ENCODE assay signal across 32 mouse cellular contexts in genomic region chr12:95667296-95667695, GRCm38 (mm10).
"Had no signal": no experiment of that assay in that cellular context is flagged by ENCODE, and none has a peak within 500 bp of the region (broad histone marks: within the 10 kb centered on the region; RNA-seq: fewer than 3 reads in every experiment).

No protein-coding gene starts in this region.

- H3K9me3 ChIP-seq: limb, embryonic 10.5 days; limb, embryonic 12.5 days; limb, embryonic 13.5 days; limb, embryonic 15.5 days; liver, embryonic 12.5 days; liver, embryonic 13.5 days; liver, embryonic 15.5 days; lung, embryonic 15.5 days; megakaryocyte, embryonic 14.5 days; midbrain, embryonic 10.5 days; midbrain, embryonic 12.5 days; midbrain, embryonic 13.5 days; midbrain, embryonic 15.5 days; neural tube, embryonic 12.5 days had no signal

- H3K9ac ChIP-seq: limb, embryonic 12.5 days; limb, embryonic 13.5 days; limb, embryonic 15.5 days; liver, embryonic 12.5 days; liver, embryonic 13.5 days; liver, embryonic 14.5 days; liver, embryonic 15.5 days; liver, postnatal 0 days; lung, embryonic 14.5 days; lung, embryonic 15.5 days; midbrain, embryonic 12.5 days; midbrain, embryonic 13.5 days; midbrain, embryonic 15.5 days; neural tube, embryonic 12.5 days had no signal

- H3K36me3 ChIP-seq: limb, embryonic 10.5 days; limb, embryonic 12.5 days; limb, embryonic 13.5 days; limb, embryonic 15.5 days; liver, embryonic 12.5 days; liver, embryonic 13.5 days; liver, embryonic 15.5 days; lung, embryonic 15.5 days; midbrain, embryonic 10.5 days; midbrain, embryonic 12.5 days; midbrain, embryonic 13.5 days; midbrain, embryonic 15.5 days; neural tube, embryonic 12.5 days had no signal

- H3K4me3 ChIP-seq: limb, embryonic 10.5 days; limb, embryonic 12.5 days; limb, embryonic 13.5 days; limb, embryonic 15.5 days; liver, embryonic 12.5 days; liver, embryonic 13.5 days; liver, embryonic 15.5 days; lung, embryonic 15.5 days; megakaryocyte, embryonic 14.5 days; midbrain, embryonic 10.5 days; midbrain, embryonic 12.5 days; midbrain, embryonic 13.5 days; midbrain, embryonic 15.5 days; myocyte; neural tube, embryonic 12.5 days had no signal

- H3K4me1 ChIP-seq: limb, embryonic 10.5 days; limb, embryonic 12.5 days; limb, embryonic 13.5 days; limb, embryonic 15.5 days; liver, embryonic 12.5 days; liver, embryonic 13.5 days; liver, embryonic 15.5 days; lung, embryonic 15.5 days; megakaryocyte, embryonic 14.5 days; midbrain, embryonic 10.5 days; midbrain, embryonic 12.5 days; midbrain, embryonic 13.5 days; midbrain, embryonic 15.5 days; neural tube, embryonic 12.5 days had no signal

- DNase-seq: left cerebral cortex, postnatal 4 days; liver; liver, embryonic 13.5 days; liver, postnatal 0 days; lung, adult 18-20 months; lung, adult 2 months; lung, embryonic 14.5 days; lung, postnatal 10 days; lung, postnatal 14 days; lung, postnatal 36 days; lung, postnatal 4 days; midbrain, embryonic 14.5 days had no signal

- H3K27ac ChIP-seq: limb, embryonic 10.5 days; limb, embryonic 12.5 days; limb, embryonic 13.5 days; limb, embryonic 15.5 days; liver, embryonic 12.5 days; liver, embryonic 13.5 days; liver, embryonic 14.5 days; liver, embryonic 15.5 days; lung, embryonic 15.5 days; macrophage; midbrain, embryonic 10.5 days; midbrain, embryonic 12.5 days; midbrain, embryonic 13.5 days; midbrain, embryonic 15.5 days; neural tube, embryonic 12.5 days had no signal

- ATAC-seq: liver, embryonic 12.5 days; liver, postnatal 0 days; lung, postnatal 0 days; midbrain, embryonic 13.5 days; midbrain, embryonic 15.5 days; midbrain, embryonic 16.5 days had no signal

- H3K4me2 ChIP-seq: limb, embryonic 12.5 days; limb, embryonic 13.5 days; limb, embryonic 15.5 days; liver, embryonic 11.5 days; liver, embryonic 12.5 days; liver, embryonic 13.5 days; liver, embryonic 15.5 days; lung, embryonic 14.5 days; lung, embryonic 15.5 days; midbrain, embryonic 11.5 days; midbrain, embryonic 12.5 days; midbrain, embryonic 13.5 days; midbrain, embryonic 15.5 days; neural tube, embryonic 12.5 days had no signal

- H3K27me3 ChIP-seq: limb, embryonic 12.5 days; limb, embryonic 13.5 days; limb, embryonic 15.5 days; liver, embryonic 12.5 days; liver, embryonic 13.5 days; liver, embryonic 15.5 days; lung, embryonic 15.5 days; megakaryocyte, embryonic 14.5 days; midbrain, embryonic 12.5 days; midbrain, embryonic 13.5 days; midbrain, embryonic 15.5 days; neural tube, embryonic 12.5 days had no signal
